Mouse (Mus musculus) right cerebral cortex, postnatal 10 days (tissue): ENCODE measurements around the gene Aff1.

Source experiments
- DNase-seq, 2 experiments: peaks; one replicate each; pipeline ENCODE4 v3.0.0; 2021; ENCODE audit warnings: low spot score in 2 of 2

The Aff1 gene

DNA sequence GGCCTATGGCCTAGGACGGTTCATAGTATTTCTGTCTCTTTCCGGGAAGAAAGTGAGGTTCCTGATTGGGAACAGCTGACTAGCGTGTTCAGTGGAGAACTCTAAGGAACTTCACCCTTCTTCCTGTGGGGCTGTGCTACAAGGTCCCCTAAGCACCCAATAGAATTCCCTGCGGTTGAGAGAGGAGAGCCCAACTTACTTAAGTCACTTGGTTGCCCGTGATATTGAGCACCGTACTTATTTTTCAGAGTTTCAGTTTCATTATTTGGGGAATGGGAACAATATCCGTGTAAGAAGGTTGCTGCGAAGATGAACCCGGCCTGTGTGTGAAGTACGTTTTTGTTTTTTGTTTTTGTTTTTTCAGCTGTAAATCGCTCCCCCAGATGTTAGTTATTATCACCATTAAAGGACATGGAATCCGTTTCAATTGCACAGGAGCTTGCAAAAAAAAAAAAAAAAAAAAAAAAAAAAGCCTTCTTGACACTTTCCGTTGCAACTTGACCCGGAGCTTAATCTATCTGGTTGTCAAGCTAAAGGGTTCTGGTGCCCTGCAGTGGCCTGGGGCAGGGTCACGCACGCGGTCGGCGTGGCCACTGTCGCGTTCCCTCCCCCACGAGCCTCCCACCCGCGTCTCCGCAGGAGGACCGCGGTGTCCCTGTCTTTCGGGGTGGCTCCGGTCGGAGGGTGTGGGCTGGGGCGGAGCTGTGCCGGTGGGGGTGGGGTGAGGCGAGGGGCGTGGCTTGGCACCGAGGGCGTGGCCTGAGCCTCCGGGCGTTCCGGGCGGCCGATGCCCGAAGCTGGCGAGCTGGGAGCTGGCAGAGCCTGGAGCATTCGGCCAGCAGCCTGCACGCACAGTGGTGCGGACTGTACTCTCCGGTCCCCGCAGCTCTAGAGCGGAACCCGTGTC lies at the start of gene Aff1:
Gene Aff1 (plus strand): TSS at position 751 of the 907 bp plus-strand sequence.
- peak; percentile 71 to 84 for DNase-seq

DNA sequence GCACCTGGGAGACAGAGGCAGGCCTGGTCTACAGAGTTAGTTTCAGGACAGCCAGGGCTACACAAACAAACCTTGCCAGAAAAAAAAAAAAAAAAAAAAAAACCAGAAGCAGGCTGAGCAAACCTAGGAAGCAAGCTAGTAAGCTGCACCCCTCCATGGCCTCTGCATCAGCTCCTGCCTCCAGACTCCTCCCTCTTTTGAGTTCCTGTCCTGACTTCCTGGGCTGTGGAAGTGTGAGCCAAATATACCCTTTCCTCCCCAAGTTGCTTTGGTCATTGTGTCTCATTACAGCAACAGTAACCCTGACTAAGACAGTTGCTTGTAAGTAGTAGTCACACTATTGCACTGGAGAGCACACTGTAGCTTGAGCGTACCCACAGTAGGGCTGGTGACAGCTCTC lies 48.0 kb upstream of the Aff1 start:
- DNase-seq, result no peak

- no peak for DNase-seq
Measured at GRCm38 (mm10) chr5:103647320-103647719, 44.9 kb upstream of the Aff1 start.

GRCm38 (mm10) chr5:103654225-103654624 lies 37.9 kb upstream of the Aff1 start:
- peak; percentile 36 to 47 for DNase-seq

- DNase-seq, result no peak
Measured at GRCm38 (mm10) chr5:103654780-103655179, 37.4 kb upstream of the Aff1 start.

DNA sequence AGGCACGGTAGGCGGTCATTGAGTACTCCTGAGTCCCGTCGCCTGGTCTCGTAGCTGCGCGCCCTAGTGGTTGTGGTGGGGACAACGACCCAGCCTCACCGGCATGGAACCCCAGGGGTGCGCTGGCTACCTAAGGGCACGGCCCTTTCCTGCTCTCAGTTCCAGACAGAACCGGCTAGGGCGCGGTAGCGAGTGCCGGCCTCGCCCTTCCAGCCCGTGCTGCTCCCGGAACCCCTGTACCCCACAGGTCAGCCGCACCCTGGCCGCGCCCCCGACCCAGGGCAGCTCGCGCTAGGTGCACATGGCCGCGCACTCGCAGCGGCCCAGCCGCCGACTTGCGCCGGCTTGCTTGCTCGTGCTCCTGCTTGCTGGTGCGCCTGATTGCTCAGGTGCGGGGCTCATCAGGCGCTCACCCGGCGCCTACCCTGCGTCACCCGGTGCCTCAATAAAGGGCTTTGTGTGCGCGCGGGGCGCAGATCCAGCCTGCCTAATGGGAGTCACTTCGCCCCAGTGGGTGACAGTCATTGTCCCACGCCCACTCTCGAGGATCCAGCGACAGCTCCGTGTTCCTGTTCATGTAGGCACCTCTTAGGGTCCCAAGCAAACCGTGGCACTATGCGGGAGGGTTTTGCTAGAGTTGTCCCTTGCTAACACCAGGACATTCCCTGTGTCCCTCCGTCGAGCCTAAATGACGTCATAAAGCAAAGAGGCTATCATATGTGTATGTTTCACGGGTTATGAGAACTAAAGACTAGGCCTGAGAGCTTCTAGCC lies 36.6 kb upstream of the Aff1 start, which contains the start of gene 1700016H13Rik:
Gene 1700016H13Rik (minus strand): TSS at position 665 of the 773 bp plus-strand sequence.
- peak; percentile 42 to 59 for DNase-seq

- DNase-seq, result no peak
Measured at GRCm38 (mm10) chr5:103658921-103659320, 33.3 kb upstream of the Aff1 start.

DNA sequence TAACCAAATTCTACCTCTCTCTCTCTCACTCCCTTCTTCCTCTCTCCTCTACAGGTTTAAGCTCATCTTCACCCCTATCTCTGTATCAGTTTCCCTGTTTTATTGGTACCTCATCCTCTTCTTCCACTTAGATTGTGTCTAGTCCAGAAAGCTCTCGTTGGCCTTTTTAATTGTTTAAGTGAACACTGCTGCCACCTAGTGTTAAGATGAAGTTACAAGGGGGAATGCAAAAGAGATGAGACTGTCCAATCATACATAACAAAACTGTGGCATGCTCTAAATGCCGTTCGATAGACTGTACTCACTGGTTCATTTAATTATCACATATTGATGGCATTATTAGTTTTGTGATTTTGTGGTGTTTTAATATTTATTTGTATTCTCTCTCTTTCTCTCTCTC lies 32.6 kb upstream of the Aff1 start:
- DNase-seq, result no peak

- DNase-seq, result no peak
Measured at GRCm38 (mm10) chr5:103664932-103665331, 27.2 kb upstream of the Aff1 start.

- DNase-seq, result no peak
Measured at GRCm38 (mm10) chr5:103665876-103666275, 26.3 kb upstream of the Aff1 start.

DNA sequence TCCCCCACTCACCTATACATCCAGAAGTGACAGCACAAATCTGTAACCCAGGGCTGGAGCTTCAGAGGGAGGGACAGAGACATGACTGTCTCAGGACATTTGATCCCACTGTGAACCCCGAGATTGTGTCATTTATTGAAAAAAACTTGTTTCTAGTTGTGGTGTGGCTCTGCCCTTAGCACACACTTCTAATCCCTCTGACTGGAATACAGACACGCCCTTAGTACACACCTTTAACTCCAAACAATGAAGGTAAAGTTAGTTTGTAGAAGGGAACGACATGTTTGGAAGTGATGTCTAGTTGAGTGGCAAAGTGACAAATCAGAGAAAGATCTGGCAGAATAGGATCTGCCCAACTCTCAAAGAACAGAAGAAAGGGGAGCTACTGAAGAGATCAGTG lies 20.3 kb upstream of the Aff1 start:
- no peak for DNase-seq

GRCm38 (mm10) chr5:103673611-103674010 lies 18.6 kb upstream of the Aff1 start:
- DNase-seq, result no peak

GRCm38 (mm10) chr5:103674482-103674881 lies 17.7 kb upstream of the Aff1 start:
- DNase-seq, result no peak

GRCm38 (mm10) chr5:103676289-103676881 lies 15.8 kb upstream of the Aff1 start:
- DNase-seq, result no peak

DNA sequence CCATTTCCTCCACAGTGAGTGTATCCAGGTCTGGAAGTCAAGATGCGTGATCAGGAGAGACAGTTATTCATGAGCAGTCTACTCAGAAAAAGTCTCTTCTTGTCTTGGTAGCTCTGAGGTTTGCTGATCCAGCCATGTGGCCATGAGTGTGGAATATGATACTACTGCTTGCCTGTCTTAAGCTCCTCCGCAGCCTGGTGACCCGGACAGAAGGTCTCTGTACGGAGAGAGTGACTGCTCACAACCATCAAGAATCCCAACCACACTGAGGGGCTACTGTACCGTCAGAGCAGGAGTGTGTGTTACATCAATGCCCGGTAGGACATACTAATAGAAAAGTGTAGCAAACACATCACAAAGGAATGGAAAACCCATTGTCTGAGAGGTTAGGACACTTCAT lies 14.3 kb upstream of the Aff1 start:
- no peak for DNase-seq

GRCm38 (mm10) chr5:103678974-103679373 lies 13.2 kb upstream of the Aff1 start:
- no peak for DNase-seq

GRCm38 (mm10) chr5:103680381-103680780 lies 11.8 kb upstream of the Aff1 start:
- peak in 1 of 2 experiments; percentile 64 for DNase-seq

DNA sequence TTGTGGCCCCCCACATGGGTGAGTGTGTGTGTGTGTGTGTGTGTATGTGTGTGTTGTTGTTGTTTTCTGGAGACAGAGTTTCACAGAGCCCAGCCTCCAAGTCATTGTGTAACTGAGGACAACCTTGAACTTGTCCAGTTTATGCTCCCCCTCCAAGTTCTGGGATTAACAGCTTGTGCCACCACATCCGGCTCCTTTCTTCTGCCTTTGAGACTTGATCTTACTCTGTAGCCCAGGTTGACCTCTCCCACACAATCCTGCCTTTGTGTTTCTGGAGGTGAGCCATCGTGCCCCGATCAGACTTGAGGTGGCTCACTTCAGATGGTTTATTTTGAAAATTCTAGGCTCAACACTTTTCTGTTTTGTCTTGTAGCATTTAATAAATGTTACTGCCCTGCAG lies 10.3 kb upstream of the Aff1 start:
- no peak for DNase-seq

DNA sequence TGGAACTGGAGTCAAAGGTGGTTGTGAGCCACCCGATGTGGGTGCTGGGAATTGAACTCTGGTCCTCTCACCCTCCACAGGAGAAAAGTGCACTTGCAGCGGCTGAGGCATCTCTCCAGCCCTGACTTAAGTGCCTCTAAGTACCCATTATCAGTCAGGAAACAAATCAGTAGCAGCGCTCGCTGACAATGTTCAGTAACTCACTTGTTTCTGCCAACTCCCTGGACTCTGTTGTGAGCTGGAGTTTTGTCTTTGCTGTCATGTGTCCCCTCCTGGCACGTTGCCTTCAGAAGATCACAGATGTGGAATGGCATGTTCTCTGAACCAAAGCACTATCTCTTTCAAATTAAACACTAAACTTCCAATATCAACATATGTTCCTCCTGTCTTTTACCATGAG lies 2.5 kb upstream of the Aff1 start:
- no peak for DNase-seq

GRCm38 (mm10) chr5:103690190-103690589 lies 2.0 kb upstream of the Aff1 start:
- DNase-seq, result no peak

- no peak for DNase-seq
Measured at GRCm38 (mm10) chr5:103691171-103691570, 1.0 kb upstream of the Aff1 start.

- DNase-seq, result no peak
Measured at GRCm38 (mm10) chr5:103692531-103693040, 412 bp downstream of the Aff1 start.
